Mouse (Mus musculus) urinary bladder, postnatal 4 days (tissue): ENCODE data around the gene Col4a1.

Experiments used
- DNase-seq, 2 experiments: peaks; one replicate each; pipeline ENCODE4 v3.0.0; 2021 to 2022; ENCODE audit warnings: low spot score in 2 of 2

Gene Col4a1

DNA sequence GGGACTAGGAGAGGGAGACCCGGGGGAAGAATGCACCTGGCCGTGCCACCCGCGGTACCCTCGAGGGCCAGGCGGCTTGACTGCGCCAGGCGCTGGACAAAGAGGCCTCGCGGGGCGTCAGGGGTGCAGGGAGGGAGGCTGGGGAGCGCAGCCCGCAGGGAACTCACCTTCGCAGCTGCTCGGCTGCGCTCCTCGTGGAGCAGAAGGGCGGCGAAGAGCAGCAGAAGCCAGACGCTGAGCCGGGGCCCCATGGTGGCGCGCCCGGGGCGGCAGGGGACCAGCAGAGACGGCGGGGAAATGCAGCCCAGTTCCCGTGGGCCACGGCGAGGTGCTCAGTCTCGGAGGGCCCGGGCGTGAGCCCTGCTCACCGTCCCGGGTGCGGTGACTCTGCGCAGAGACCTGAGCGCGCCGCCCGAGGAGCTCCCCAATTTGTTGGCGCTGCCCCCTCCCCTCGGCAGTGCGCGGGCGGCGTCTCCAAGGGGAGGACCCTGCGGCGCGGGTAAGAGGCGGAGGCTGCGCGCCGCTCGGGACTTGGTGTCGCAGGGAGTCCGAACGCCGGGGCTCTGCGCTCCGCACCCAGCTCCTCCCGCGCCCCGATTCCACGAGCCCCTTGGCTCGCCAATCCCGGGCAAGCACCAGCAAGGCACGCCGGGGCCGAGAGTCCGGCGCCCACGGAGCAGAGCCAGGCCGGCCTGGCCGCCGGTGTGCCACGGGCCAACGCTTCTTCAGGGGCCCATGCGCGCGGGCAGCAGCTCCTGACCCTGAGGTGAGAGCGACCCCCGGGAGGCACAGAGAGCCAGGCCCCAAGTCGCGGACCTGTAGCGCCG lies at the start of gene Col4a1, which contains the start of gene Col4a2:
TSS of gene Col4a1 (minus strand) at position 478 of the 827 bp plus-strand sequence.
TSS of gene Col4a2 (plus strand) at position 457 of the 827 bp plus-strand sequence.
- peak; percentile 73 to 77 for DNase-seq

DNA sequence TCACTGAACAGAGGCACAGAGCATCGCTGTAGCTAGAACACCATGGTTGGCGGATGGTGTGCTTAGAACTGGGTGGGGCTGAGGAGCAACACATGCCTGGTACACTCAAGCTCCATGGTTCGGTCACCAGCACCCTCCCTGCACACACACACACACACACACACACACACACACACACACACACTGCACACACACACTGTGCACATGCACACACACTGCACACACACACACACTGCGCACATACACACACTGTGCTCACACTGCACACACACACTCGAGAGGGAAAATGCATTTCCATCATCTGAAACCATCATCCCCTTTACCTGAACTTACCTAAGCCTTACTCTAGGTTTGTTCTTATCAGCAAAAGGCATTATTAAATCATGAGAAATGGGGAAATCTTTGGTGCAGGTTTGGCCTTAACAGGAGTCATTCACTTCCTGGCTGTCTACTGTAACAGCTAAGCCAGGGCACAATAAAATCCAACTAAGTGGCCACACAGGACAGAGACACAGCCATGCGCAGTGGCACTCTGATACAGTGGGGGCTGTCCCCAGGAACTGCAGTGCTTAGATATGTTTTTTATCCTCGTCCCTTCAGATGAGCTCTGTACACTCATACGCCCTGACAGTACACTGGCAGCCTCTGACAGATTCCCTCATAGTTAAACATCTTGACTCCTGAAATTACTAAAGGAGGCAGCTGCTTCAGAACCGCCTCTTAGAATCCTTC lies 49.1 kb upstream of the Col4a1 start:
- no peak for DNase-seq

DNA sequence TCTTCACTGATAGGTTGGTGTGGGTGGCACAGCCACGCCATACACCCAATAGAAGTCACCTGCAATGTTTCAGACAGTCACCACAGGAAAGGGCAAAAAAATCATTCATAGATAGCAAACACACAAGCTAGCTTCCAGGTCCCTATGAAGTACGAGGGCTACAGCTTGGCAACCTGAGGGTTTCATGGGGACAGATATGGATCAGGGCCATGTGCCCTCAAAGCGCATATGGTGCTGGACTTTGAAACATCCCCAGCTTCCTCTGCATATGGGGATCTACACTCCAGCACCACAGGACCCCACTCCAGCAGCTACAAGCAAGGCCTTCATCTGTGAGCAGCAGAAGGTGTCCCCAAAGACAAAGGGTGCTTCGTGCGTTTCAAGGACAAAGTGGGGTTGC lies 47.2 kb upstream of the Col4a1 start:
- DNase-seq = no peak

GRCm38 (mm10) chr8:11357921-11358436 lies 45.4 kb upstream of the Col4a1 start:
- no peak for DNase-seq

DNA sequence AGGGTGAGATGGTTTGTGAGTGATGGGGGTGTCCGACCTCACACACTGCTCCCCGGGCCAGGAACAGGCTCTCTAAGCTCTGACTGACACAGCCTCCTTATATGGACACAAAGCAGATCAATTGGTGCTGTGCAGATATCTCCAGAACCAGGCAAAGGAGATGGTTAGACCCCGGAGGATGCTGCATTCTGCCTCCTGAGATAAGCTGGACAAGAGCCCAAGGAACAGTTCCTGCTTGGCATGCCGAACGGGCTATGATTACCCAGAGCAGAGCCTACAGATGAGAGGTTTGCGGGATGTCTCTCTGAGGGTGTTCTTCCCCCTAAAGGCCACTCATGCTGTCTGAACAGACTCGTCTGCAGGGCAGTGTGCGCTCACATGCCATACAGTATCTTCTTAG lies 44.1 kb upstream of the Col4a1 start:
- no peak for DNase-seq

- no peak for DNase-seq
Observed at GRCm38 (mm10) chr8:11355900-11356299, 43.3 kb upstream of the Col4a1 start.

DNA sequence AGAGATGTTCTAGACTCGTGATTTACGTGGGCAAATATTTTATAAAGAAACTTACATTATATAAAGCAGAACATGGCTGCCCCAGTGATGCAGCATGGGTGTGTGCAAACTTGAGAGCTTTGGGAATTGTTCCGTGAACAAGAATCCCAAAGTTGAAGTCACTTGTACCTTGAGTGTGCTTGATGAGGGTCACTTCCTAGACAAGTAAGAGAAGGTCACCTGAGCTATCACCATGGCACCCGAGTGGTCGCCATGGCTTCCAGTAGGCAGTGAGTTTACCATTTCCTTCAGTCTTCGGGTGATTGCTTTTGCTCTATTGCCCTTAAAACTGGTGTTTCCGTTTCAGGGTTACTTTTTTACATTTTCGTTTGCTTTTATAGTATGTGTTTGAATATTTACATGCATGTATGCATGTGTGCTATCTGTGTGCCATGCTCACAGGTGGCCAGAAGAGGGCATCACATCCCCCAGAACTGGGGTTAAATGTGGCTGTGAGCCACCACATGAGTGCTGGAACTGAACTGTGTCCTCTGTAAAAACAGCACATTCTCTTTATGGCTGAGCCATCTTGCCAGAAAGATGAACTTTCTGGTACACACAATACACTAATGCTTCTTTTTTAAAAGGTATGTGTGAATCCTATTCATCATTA lies 42.3 kb upstream of the Col4a1 start:
- no peak for DNase-seq

- DNase-seq = no peak
Observed at GRCm38 (mm10) chr8:11352514-11352913, 39.9 kb upstream of the Col4a1 start.

DNA sequence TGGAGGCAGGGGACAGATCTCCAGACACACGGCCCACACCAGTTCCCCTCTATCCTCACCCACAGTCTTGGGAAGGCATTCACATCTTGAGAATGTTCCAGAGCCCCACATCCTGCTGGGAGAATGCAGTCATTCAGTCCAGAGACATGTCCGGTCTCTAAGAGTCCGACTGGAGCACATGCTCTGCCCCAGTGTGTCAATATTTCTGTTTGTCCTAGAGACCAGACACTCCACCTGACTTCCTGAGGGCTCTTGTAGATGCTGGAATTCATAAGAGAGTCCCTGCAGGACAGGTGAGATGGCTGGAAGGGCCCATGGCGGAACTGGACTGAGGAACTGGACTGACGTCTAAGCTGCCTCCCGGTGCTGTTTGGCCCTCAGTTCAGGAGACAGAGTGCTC lies 38.7 kb upstream of the Col4a1 start:
- no peak for DNase-seq

GRCm38 (mm10) chr8:11348622-11349021 lies 36.0 kb upstream of the Col4a1 start:
- DNase-seq = no peak

GRCm38 (mm10) chr8:11347699-11348098 lies 35.1 kb upstream of the Col4a1 start:
- DNase-seq = no peak

DNA sequence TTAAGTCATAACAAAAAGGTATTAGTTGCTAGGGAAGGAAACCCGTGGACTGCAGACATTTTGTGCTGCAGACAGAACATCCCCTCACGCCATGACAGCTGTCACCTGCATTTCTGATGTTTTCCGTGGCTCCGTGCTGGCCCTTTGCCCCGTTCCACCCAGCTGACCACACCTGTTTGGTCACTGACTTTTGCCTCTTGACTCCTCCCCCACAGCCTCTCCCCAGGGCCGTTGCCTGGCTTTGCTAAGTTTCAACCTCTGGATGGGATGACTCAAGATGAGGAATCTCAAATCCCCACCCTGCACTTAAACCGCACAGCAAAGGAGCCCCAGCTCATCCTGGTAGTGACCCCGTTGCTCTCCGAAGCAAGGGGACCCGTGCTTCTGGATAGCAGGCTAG lies 33.6 kb upstream of the Col4a1 start:
- no peak for DNase-seq

DNA sequence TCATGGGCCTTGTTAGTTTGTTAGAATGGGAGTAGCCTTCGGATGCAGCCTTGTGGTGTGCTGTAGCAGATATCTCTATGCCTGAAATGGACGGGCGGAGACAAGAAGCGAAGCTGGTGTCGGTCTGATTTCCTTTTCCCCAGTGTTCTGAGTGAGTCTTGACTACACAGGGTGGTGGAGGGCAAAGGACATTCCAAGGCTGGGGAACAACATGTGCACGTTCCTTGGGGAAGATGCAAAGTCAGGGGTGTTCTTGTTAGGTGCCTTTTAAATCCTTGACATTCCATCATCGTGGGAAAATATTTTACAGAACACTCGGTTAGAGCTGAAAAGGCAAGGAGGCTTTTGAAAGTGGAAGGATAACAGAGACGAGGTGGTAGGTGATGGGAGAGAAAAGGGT lies 31.8 kb upstream of the Col4a1 start:
- DNase-seq = no peak

DNA sequence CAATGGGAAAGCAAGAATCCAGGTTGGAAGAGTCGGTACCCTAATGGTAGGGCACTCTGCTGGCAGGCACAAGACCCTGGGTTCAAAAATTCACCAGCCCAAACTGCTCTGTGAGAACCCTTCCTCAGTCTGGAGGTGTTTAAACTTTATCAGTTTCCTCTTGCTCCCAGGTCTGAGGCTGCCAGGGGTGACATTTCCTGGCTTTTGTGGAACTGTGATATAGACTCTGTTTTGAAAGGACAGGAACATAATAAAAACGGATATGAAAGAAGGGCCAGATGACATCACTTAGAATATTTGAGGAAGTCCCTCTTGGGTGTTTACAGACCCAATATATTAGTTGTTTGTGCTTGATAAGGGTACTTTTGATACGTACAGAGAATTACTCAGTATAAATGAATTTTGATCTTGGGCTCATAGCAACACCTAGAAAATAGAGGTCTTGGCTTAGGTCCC lies 28.5 kb upstream of the Col4a1 start:
- no peak for DNase-seq

- no peak for DNase-seq
Observed at GRCm38 (mm10) chr8:11340310-11341110, 27.9 kb upstream of the Col4a1 start.

GRCm38 (mm10) chr8:11338507-11338906 lies 25.9 kb upstream of the Col4a1 start:
- no peak for DNase-seq

GRCm38 (mm10) chr8:11337642-11338041 lies 25.0 kb upstream of the Col4a1 start:
- no peak for DNase-seq

DNA sequence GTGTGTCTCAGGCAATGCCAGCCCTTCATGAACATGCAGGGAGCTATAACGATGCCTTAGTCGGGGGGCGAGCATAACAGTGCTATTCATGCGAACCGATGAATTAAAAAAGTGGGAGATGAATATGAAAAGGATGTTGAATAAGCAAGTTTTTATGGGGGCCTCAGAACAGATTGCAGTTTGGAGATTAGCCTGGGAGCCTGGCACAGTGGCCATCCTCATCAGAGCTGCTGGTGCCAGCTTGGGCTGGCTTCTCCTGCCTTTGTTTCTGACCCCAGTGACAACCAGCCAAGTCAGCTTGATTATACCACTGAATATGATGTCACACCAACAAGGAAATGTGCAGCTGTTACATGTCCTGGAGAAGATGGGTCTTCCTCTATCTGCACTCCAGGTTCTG lies 23.7 kb upstream of the Col4a1 start:
- DNase-seq = no peak

DNA sequence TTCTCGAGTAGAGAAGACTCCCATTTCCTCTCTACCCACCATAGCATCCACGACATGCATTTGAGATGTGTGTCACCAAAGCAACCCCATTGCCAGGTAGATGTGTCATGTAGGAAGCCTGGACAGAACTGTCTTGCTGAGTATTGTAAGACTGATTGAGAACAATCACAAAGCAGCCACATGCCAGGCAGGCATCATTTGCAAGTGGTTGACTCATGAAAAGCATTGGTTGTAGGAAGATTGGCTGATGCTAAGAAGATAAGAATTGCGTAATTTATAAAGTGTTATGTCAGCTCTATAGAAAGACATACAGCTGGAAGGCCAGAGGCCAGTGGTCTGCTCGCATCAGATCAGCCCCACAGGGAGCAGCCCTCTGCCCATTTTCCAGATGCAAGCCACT lies 22.6 kb upstream of the Col4a1 start:
- no peak for DNase-seq

DNA sequence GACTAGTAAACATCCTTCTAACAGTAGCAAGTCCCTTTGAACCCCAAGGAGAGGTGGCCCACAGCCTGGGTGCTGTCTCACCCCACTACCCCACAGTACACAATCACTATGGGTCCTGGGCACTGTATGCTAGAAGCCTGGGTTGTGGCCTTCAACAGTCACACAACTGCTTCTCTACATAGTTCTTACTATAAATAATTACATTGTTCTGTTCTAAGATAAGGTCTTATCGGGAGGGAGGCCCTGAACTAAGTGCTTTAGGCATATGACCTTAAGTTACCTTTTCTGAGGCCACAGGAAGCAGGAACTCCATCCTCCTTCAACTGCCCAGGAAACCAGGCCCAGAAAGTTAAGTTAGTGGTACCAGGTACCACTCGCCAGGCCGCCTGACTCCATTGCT lies 21.9 kb upstream of the Col4a1 start:
- no peak for DNase-seq

- no peak for DNase-seq
Observed at GRCm38 (mm10) chr8:11333746-11334145, 21.1 kb upstream of the Col4a1 start.
